Mouse (Mus musculus) heart, embryonic 13.5 days (tissue): ENCODE measurements at regions not wholly inside any gene's neighbourhood (a gene's known extent, or its start where the extent isn't known, plus 50 kb on each side); places are given as distances from the start of the nearest gene placed in this dataset.
A peak's percentile ranks its signal among the peaks of the same experiment; 100 is the strongest.

Source experiments
- ATAC-seq: fragments of 200-750 bp; cut with Nextera tagmentation; 2 replicates; pipeline ENCODE4 v1.8.0; 2017; ENCODE audit warnings: moderate TSS enrichment; ENCODE audit not compliant: insufficient number of reproducible peaks, low FRiP score, low TSS enrichment; ENCODE audit errors: extremely low read depth
- H3K27ac ChIP-seq: fragments of 300-500 bp; sonication (generic); replicated peaks from 2 replicates; pipeline ENCODE4 v1.5.1; 2015; ENCODE audit warnings: moderate library complexity, mild to moderate bottlenecking, inconsistent platforms
- H3K27me3 ChIP-seq: fragments of 300-500 bp; sonication (generic); replicated peaks from 2 replicates; pipeline ENCODE4 v1.6.1; 2015; ENCODE audit warnings: mild to moderate bottlenecking, inconsistent platforms
- H3K36me3 ChIP-seq: fragments of 300-500 bp; sonication (generic); 2 replicates; pipeline ENCODE4 v1.6.1; 2015; ENCODE audit warnings: mild to moderate bottlenecking, inconsistent platforms
- H3K4me1 ChIP-seq: fragments of 300-500 bp; sonication (generic); 2 replicates; pipeline ENCODE4 v1.6.1; 2015; ENCODE audit warnings: inconsistent platforms
- H3K4me2 ChIP-seq: fragments of 300-500 bp; sonication (generic); 2 replicates; pipeline ENCODE4 v1.6.1; 2015; ENCODE audit warnings: inconsistent platforms, mild to moderate bottlenecking, moderate library complexity
- H3K4me3 ChIP-seq: fragments of 300-500 bp; sonication (generic); 2 replicates; pipeline ENCODE4 v1.5.1; 2015; ENCODE audit warnings: moderate library complexity, mild to moderate bottlenecking, inconsistent platforms
- H3K9ac ChIP-seq: fragments of 300-500 bp; sonication (generic); 2 replicates; pipeline ENCODE4 v1.6.1; 2015; ENCODE audit warnings: inconsistent platforms, mild to moderate bottlenecking, moderate library complexity
- H3K9me3 ChIP-seq: fragments of 300-500 bp; sonication (generic); 2 replicates; pipeline ENCODE4 v1.6.1; 2016; ENCODE audit warnings: inconsistent platforms
- WGBS: fragments of 180-500 bp; shearing (Covaris S2); methylation state at CpG from one replicate; pipeline ENCODE4 v1.1.7; 2015; ENCODE audit warnings: mixed read lengths; 5-methylcytosine and 5-hydroxymethylcytosine counted together

DNA sequence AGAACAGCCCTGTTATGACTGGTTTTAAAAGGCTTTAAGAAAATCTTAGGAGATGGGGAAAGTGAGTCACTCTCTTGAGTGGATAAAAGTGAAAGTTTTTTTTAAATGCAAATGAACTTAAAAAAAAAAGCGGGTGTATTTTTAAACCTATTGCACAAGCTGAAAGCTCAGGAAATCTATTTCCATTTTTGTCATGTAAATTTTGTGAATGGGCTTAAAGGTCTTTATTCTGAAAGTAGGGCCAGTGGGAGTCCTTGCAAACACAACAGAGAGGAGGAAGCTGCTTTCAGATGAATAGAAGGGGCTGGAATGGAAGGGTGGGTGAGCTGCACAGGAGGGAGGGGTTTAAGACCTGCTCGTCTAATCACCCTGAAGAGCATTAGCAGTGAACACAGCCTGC is 62.9 kb downstream of the Fam84a start:
- Histone ChIP-seq H3K27ac (no peak overlapping the region), H3K4me2 (no peak overlapping the region), H3K4me3 (no peak overlapping the region), H3K27me3 (no peaks in the 10 kb centered on the region), H3K9me3 (no peaks in the 10 kb centered on the region), H3K9ac (no peak overlapping the region), H3K4me1 (no peaks in the 10 kb centered on the region), H3K36me3 (no peaks in the 10 kb centered on the region)
- ATAC-seq = no peak
- 38% methylated on average over 2 of the region's 2 CpGs for whole genome bisulfite sequencing

DNA sequence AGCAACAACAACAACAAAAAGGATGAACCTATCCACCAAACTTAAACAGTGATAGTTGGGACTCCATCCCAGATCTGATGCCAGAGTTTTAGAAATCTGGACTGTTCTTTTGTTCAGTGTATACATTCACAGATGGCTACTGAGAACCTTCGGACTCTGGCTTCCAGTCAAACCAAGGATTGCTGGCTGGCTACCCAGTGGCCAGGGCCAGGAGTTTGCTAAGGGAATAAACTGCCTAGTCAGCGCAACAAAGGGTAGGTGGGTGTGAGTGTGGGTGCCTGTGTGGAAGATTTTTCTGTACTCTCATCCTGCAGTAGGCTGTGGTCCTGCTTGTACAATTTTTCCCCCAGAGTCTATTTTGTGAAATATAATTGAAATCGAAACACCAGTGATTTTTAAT is 69.1 kb downstream of the Fam84a start:
- no peak overlapping the region for H3K4me2 ChIP-seq
- H3K27me3 ChIP-seq = no peaks in the 10 kb centered on the region
- WGBS = 84% methylated on average over 3 of the region's 3 CpGs
- H3K9me3 ChIP-seq = no peaks in the 10 kb centered on the region
- no peaks in the 10 kb centered on the region for H3K4me1 ChIP-seq
- H3K9ac ChIP-seq = no peak overlapping the region
- ATAC-seq = no peak
- no peaks in the 10 kb centered on the region for H3K36me3 ChIP-seq
- H3K27ac ChIP-seq = no peak overlapping the region
- no peak overlapping the region for H3K4me3 ChIP-seq

DNA sequence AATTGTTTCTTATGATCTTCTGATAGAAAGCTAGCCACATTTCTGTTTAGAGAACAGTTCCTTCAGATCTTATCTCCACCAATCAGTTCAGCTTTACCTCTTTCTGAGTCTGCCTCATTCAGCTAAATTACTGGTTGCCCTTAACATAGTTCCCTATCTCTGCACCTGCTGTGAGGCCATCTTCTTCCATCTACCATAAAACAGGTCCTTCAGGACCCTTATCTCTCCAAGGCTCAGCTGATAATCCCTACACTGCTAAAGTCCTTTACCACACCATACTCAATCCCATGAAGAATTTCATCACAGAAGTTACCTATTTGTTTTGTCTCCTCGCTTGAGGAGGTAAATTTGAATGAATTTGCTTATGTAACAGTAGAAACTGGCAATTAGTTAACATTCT is 72.0 kb downstream of the Fam84a start:
- ATAC-seq = no peak
- Histone ChIP-seq H3K36me3 (no peaks in the 10 kb centered on the region), H3K4me3 (no peak overlapping the region), H3K9me3 (no peaks in the 10 kb centered on the region), H3K27me3 (no peaks in the 10 kb centered on the region), H3K4me2 (no peak overlapping the region), H3K27ac (no peak overlapping the region), H3K4me1 (no peaks in the 10 kb centered on the region), H3K9ac (no peak overlapping the region)
- 64% methylated on average over 1 of the region's 1 CpGs for WGBS

DNA sequence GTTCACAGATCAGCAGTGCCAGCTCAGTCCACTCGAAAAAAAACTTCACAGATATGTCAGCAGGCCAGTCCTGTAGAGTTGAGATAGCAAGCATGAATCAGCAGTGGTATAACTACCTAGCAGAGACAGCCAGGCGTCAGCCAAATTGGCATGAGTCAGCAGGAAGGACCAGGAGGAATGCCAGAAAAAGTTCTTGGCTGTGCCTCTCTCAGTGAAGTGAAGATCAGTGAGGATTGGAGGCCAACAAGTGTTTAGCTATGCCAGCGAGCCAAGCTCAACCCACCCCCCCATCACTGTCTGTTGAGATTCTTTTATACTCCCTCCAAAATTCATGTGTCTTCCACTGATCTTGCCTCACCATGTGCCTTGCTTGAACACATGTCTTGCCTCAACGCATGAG is 82.8 kb downstream of the Fam84a start:
- H3K9ac ChIP-seq = no peak overlapping the region
- H3K4me1 ChIP-seq = no peaks in the 10 kb centered on the region
- H3K36me3 ChIP-seq = no peaks in the 10 kb centered on the region
- no peaks in the 10 kb centered on the region for H3K27me3 ChIP-seq
- H3K4me3 ChIP-seq = no peak overlapping the region
- WGBS = 49% methylated on average over 4 of the region's 4 CpGs
- H3K27ac ChIP-seq = no peak overlapping the region
- H3K9me3 ChIP-seq = no peaks in the 10 kb centered on the region
- ATAC-seq = peak; percentile 58; the same call in 1 of the 2 replicates
- H3K4me2 ChIP-seq = no peak overlapping the region

DNA sequence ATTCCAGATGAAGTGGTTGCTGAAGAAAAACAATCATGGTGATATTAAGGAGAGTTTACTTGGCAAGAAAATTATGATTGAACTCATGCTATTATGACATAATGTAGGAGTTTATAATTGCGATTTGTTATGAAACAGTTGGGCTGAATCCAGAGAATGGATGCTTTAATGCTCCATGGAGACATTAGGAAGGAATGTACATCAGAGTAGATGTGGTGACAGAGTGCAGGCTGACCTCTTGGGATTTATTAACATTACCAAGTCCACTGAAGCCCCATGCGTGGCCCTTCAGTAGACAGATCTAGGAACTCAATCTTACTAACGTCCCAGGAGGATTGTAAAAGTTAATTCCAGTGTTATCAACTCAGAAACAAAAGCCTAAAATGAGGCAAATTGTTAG is 86.5 kb downstream of the Fam84a start:
- 54% methylated on average over 3 of the region's 3 CpGs for WGBS
- H3K9me3 ChIP-seq = no peaks in the 10 kb centered on the region
- no peak overlapping the region for H3K4me2 ChIP-seq
- ATAC-seq = no peak
- no peaks in the 10 kb centered on the region for H3K36me3 ChIP-seq
- H3K27ac ChIP-seq = no peak overlapping the region
- H3K27me3 ChIP-seq = no peaks in the 10 kb centered on the region
- H3K4me1 ChIP-seq = no peaks in the 10 kb centered on the region
- H3K9ac ChIP-seq = no peak overlapping the region
- H3K4me3 ChIP-seq = no peak overlapping the region

DNA sequence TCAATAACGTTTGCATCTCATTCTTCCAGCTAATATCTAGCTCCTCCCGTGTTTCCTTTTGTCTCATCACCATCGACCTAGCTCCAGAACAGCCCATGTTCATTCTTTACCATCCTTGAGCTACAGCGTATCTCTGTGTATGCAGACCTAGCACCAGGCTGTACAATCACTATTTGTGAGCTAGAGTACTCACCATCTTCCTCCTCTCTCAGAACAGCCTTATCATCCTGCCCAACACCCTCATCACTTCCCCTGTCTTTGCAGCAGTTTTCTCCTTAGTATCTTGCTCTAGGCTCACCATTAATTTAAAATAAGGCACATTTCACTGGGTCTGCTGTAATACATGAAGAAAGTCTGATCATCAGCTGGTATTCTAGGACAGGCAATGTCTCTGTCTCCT is 88.6 kb downstream of the Fam84a start:
- H3K4me1 ChIP-seq = no peaks in the 10 kb centered on the region
- no peaks in the 10 kb centered on the region for H3K36me3 ChIP-seq
- H3K9ac ChIP-seq = no peak overlapping the region
- no peak overlapping the region for H3K4me3 ChIP-seq
- H3K27me3 ChIP-seq = no peaks in the 10 kb centered on the region
- no peak overlapping the region for H3K4me2 ChIP-seq
- no peaks in the 10 kb centered on the region for H3K9me3 ChIP-seq
- no peak overlapping the region for H3K27ac ChIP-seq
- 73% methylated on average over 4 of the region's 4 CpGs for WGBS
- ATAC-seq = no peak

DNA sequence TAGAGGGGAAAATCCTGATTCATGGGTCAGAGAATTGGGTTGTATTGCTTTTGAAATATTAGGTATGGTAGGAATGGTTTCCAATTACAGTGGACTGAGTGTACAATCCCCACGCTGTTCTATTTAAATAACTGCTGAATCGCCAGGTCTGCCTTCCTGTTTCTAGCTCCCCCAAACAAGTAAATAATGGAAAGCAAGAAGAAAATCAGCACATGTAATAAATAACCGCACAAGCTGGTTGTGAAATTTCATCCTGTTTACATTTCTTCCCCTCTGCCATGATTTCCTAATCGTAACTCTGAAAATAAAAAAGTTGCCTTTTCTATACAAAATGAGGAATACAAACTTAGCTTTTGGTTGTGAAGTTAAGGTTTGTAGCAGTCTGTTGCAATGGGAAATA is 95.7 kb downstream of the Fam84a start:
- 70% methylated on average over 4 of the region's 4 CpGs for WGBS
- ATAC-seq = no peak

DNA sequence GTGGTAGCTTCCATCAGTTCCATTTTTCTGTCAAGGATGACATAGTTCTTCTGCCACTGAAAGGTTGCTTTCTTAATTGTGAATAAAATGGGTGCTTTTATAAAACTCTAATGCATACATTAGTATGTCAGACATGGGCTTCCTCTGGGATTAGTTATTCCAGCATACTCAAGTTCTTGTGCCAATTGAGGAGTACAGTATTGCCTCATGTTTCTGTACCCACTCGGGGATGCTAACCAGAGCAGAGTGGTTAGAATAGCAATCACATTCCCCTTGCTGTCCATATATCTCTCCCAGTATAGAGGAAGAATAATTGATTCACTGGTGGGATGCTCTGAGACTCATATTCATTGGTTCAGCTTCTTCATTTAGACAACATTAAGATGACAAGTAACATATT is 119.5 kb downstream of the Fam84a start:
- Histone ChIP-seq H3K27me3 (no peaks in the 10 kb centered on the region), H3K4me3 (no peak overlapping the region), H3K4me1 (no peaks in the 10 kb centered on the region), H3K4me2 (no peak overlapping the region), H3K9me3 (no peaks in the 10 kb centered on the region), H3K36me3 (no peaks in the 10 kb centered on the region), H3K27ac (no peak overlapping the region), H3K9ac (no peak overlapping the region)
- WGBS = 69% methylated on average over 1 of the region's 1 CpGs
- no peak for ATAC-seq

More for the DNA sequence above, 95.7 kb downstream of the Fam84a start:
- Histone ChIP-seq H3K4me2 (no peak overlapping the region), H3K36me3 (no peaks in the 10 kb centered on the region), H3K4me1 (no peaks in the 10 kb centered on the region), H3K9me3 (no peaks in the 10 kb centered on the region), H3K27me3 (no peaks in the 10 kb centered on the region), H3K4me3 (no peak overlapping the region), H3K9ac (no peak overlapping the region), H3K27ac (no peak overlapping the region)

DNA sequence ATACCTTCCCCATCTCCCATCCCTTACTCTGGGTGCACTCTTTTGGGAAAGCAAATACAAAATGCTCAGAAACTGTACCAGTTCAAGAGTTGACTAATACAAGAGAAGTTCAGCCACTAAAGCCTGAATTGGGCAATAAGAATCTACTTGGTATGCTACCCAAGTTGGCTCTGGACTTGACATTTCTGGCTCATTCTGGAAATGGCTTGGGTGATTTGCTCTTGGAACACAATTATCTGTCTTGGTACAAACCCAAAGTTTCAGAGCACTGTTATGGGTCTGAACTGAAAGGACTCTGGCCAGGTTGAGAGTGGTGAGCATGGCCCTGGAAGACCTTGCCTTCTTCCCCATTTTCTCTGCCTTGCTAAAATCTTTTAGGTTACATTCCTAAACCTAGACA is 136.6 kb downstream of the Fam84a start:
- Histone ChIP-seq H3K9me3 (no peaks in the 10 kb centered on the region), H3K9ac (no peak overlapping the region), H3K27ac (no peak overlapping the region), H3K4me1 (no peaks in the 10 kb centered on the region), H3K4me3 (no peak overlapping the region), H3K27me3 (no peaks in the 10 kb centered on the region), H3K4me2 (no peak overlapping the region), H3K36me3 (no peaks in the 10 kb centered on the region)
- no peak for ATAC-seq

DNA sequence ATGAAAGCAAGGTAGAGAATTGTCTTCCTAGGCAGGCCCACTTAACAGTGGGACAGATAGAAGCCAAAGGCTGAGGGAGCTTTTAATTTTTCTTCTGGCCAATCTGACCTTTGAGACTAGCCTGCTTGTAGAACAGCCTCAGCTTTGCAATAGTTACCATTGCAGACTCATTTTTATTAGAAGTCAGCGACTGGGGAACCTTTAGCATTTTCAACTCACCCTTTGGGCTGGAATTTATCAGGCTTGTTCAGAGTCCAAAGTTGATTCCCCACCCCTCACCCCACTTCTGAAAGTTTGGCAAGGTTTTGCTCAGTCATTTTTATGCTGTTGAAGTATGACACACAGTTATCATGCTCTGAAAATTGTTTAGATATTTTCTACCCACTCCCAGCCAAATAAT is 145.9 kb downstream of the Fam84a start:
- no peak overlapping the region for H3K4me2 ChIP-seq
- H3K4me3 ChIP-seq = no peak overlapping the region
- no peaks in the 10 kb centered on the region for H3K4me1 ChIP-seq
- 62% methylated on average over 1 of the region's 1 CpGs for WGBS
- no peaks in the 10 kb centered on the region for H3K36me3 ChIP-seq
- no peaks in the 10 kb centered on the region for H3K27me3 ChIP-seq
- H3K27ac ChIP-seq = no peak overlapping the region
- H3K9me3 ChIP-seq = no peaks in the 10 kb centered on the region
- no peak overlapping the region for H3K9ac ChIP-seq
- ATAC-seq = no peak

DNA sequence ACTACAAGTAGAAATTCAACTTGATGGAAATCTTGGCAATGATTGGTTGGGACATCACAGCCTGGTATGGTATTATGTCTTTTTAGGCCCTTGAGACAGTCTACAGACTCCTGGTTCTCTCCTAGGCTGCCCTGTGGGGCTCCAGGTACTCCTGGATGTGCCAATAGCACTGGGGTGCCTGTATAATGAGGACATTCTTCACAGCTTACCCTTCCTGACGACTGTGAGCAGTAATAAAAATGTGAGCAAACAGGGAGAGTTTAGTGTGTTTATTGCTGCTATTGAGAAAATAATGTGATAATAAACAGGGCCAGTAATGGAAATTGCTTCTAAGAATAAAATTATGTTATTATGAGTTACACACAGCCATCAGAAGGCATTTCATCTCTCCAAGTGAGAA is 150.2 kb downstream of the Fam84a start:
- Histone ChIP-seq H3K4me2 (no peak overlapping the region), H3K9ac (no peak overlapping the region), H3K27me3 (no peaks in the 10 kb centered on the region), H3K27ac (no peak overlapping the region), H3K36me3 (no peaks in the 10 kb centered on the region), H3K4me3 (no peak overlapping the region), H3K4me1 (no peaks in the 10 kb centered on the region), H3K9me3 (no peaks in the 10 kb centered on the region)
- WGBS = 54% methylated on average over 1 of the region's 1 CpGs
- ATAC-seq = no peak

DNA sequence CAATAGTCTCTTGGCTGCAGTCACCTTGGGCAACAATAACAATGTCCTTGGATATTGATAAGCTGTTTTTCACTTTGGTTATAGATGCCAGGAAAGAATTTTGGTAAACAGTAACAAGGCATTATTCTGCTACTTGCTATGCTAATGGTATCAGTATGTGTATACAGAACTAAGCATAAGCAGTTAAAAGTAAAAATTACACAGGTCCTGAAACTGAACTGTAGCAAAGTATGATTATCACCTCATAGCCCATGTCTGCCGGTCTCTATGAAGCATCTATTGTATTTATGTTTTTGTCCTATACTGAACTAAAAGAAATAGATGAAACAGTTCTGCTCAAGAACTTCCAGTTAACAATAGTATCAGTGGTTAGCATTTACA is 167.5 kb downstream of the Fam84a start:
- H3K4me3 ChIP-seq = no peak overlapping the region
- H3K9me3 ChIP-seq = no peaks in the 10 kb centered on the region
- no peaks in the 10 kb centered on the region for H3K27me3 ChIP-seq
- 74% methylated on average over 1 of the region's 1 CpGs for WGBS
- H3K4me1 ChIP-seq = no peaks in the 10 kb centered on the region
- no peak for ATAC-seq
- H3K36me3 ChIP-seq = no peaks in the 10 kb centered on the region
- no peak overlapping the region for H3K9ac ChIP-seq
- no peak overlapping the region for H3K4me2 ChIP-seq
- H3K27ac ChIP-seq = no peak overlapping the region
